Mouse (Mus musculus): ENCODE results near the gene Psg16. TPM values are rescaled to one million over a fixed set of nuclear protein-coding genes. Genes with fewer than 3 reads are reported as not detected.

Gene Psg16
- polyA plus RNA-seq, 1 experiment from 2014 or later = 3.1 TPM

DNA sequence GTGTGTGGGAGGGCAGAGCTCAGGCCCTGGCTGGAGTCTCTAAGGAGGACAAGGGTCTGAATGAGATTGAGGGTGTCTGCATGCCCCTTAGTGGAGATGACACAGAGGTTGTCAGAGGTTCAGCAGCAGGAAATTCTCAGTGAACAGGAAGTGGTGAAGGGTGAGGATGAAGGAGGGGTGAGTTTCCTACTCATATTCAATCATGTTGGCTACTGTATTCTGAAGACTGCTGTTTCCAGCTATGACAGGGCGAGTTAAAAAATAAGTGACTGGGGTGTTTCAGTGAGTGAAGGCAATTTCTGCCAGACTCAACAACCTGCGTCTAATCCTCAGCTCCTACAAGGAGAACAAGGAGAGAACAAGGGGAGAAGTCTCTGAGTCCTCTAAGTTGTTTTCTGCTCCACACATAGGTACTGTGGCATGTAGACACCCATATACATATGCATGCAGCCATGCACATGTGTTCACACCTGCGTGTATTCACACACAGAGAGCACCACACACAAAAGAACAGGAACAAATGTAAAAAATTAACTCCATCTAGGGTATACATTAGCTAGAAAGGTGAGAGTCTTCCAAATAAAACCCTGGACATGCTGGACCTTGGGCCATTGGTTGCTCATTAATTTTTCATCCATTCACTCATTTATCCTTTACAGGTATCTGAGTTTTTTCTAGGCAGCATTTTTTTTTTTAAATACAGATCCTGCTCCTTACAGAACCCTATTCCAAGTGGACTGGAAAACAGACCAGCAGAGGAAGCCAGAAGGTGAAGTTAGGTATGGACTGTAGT, 83.2 kb downstream of the Psg16 start:
- ATAC-seq (ENCODE audit: low FRiP score) (no peak), DNase-seq (ENCODE audit: low spot score) (no peak)
- Histone ChIP-seq H3K9ac (no peak overlapping the region), H3K4me1 (replicated peaks; ENCODE audit: control insufficient read depth, insufficient read depth, low read length) (no peaks in the 10 kb centered on the region), H3K36me3 (replicated peaks; ENCODE audit: control insufficient read depth, insufficient read depth) (no peaks in the 10 kb centered on the region), H3K27me3 (ENCODE audit: control insufficient read depth, insufficient read depth, low read length) (no peaks in the 10 kb centered on the region), H3K27ac (no peak overlapping the region), H3K9me3 (ENCODE audit: control insufficient read depth, low read length) (0 out of 2 replicates have a peak, but pooled peaks cover 9% of the 10 kb centered on the region), H3K4me3 (replicated peaks; ENCODE audit: low read length) (no peak overlapping the region), H3K4me2 (replicated peaks) (no peak overlapping the region)
- WGBS = 80% methylated on average over 3 of the region's 3 CpGs

DNA sequence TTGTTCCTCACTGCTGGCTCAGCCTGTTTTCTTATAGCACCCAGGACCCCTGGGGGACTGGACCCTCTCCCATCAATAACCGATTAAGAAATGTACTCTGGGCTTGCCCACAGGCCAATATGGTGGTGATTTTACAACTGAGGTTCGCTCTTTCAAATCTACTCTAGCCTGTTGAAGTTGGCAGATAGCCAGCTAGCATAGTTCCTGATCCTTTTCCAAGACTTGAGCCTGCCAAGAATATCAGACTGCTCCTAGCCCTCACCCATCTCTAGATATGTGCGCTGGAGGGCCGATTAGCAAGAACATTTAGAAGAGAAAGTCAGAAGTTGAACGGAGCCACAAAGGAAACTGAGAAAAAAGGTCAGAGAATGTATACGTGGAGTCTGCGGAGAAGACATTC, 85.2 kb downstream of the Psg16 start:
- Histone ChIP-seq H3K4me1 (replicated peaks; ENCODE audit: control insufficient read depth, insufficient read depth, low read length) (no peaks in the 10 kb centered on the region), H3K27me3 (ENCODE audit: control insufficient read depth, insufficient read depth, low read length) (no peaks in the 10 kb centered on the region), H3K9ac (no peak overlapping the region), H3K4me3 (replicated peaks; ENCODE audit: low read length) (no peak overlapping the region), H3K36me3 (replicated peaks; ENCODE audit: control insufficient read depth, insufficient read depth) (no peaks in the 10 kb centered on the region), H3K4me2 (replicated peaks) (no peak overlapping the region), H3K27ac (no peak overlapping the region), H3K9me3 (ENCODE audit: control insufficient read depth, low read length) (peaks cover 13% of the 10 kb centered on the region; the same call in 1 of the 2 replicates)
- WGBS = 89% methylated on average over 7 of the region's 7 CpGs
- ATAC-seq (ENCODE audit: low FRiP score) (no peak), DNase-seq (ENCODE audit: low spot score) (no peak)

DNA sequence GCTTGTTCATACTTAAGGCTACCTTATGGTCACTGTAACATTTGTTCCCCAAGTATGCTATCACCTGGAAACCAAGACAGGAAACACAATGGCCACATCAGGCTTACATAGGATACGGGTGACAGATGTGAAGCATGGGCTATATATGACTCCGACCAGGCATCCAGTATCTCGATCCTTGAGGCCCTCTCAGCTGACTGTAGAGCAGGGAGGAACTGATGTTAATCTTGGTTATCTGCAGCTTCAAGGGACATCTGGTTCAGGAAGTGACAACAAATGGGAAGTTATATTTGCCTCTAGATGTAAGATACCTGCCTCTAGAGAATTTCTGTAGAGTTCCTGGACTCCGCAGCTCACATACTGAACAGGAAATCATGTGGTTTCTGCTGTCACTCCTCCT, 98.0 kb downstream of the Psg16 start:
- no peak overlapping the region for H3K4me2 ChIP-seq (replicated peaks)
- no peak for ATAC-seq (ENCODE audit: low FRiP score)
- H3K9ac ChIP-seq = no peak overlapping the region
- no peak overlapping the region for H3K4me3 ChIP-seq (replicated peaks; ENCODE audit: low read length)
- H3K9me3 ChIP-seq (ENCODE audit: control insufficient read depth, low read length) = 0 out of 2 replicates have a peak, but pooled peaks cover 10% of the 10 kb centered on the region
- H3K27me3 ChIP-seq (ENCODE audit: control insufficient read depth, insufficient read depth, low read length) = no peaks in the 10 kb centered on the region
- H3K27ac ChIP-seq = no peak overlapping the region
- no peak for DNase-seq (ENCODE audit: low spot score)
- no peaks in the 10 kb centered on the region for H3K36me3 ChIP-seq (replicated peaks; ENCODE audit: control insufficient read depth, insufficient read depth)
- H3K4me1 ChIP-seq (replicated peaks; ENCODE audit: control insufficient read depth, insufficient read depth, low read length) = no peaks in the 10 kb centered on the region
- WGBS = 95% methylated on average over 4 of the region's 4 CpGs

Other genes starting within 250 kb of the Psg16 start
- 5.6 and 5.8 TPM in 2 replicates for gene Prkd2, start 231.1 kb upstream of the Psg16 start, polyA plus RNA-seq (2014; fragmentation: Nextera tagmentation; extraction: Ambion mirVana)
- 5.8 and 6.6 TPM in 2 replicates for gene Dact3, start 198.7 kb upstream of the Psg16 start, polyA plus RNA-seq (2014; fragmentation: Nextera tagmentation; extraction: Ambion mirVana)
- gene Gng8, start 182.3 kb upstream of the Psg16 start, polyA plus RNA-seq (2014; fragmentation: Nextera tagmentation; extraction: Ambion mirVana) = 0.78 and 2.5 TPM in 2 replicates
- 0.26 TPM in 1 of 2 replicates, not detected in the other for gene Ptgir, start 167.6 kb upstream of the Psg16 start, polyA plus RNA-seq (2014; fragmentation: Nextera tagmentation; extraction: Ambion mirVana)
- gene Calm3, start 149.9 kb upstream of the Psg16 start, polyA plus RNA-seq (2014; fragmentation: Nextera tagmentation; extraction: Ambion mirVana) = 510 and 527 TPM in 2 replicates
- 96.1 and 96.4 TPM in 2 replicates for gene Pnmal2, start 129.4 kb upstream of the Psg16 start, polyA plus RNA-seq (2014; fragmentation: Nextera tagmentation; extraction: Ambion mirVana)
- 52.1 and 63.2 TPM in 2 replicates for gene Pnmal1, start 114.4 kb upstream of the Psg16 start, polyA plus RNA-seq (2014; fragmentation: Nextera tagmentation; extraction: Ambion mirVana)
- 7.6 and 7.8 TPM in 2 replicates for gene Gm42372, start 91.0 kb upstream of the Psg16 start, polyA plus RNA-seq (2014; fragmentation: Nextera tagmentation; extraction: Ambion mirVana)
- gene Ccdc8, start 81.3 kb upstream of the Psg16 start, polyA plus RNA-seq (2014; fragmentation: Nextera tagmentation; extraction: Ambion mirVana) = 4.4 and 5.4 TPM in 2 replicates
- 123 and 129 TPM in 2 replicates for gene Ppp5c, start 46.1 kb upstream of the Psg16 start, polyA plus RNA-seq (2014; fragmentation: Nextera tagmentation; extraction: Ambion mirVana)
- gene Hif3a, start 11.6 kb upstream of the Psg16 start, polyA plus RNA-seq (2014; fragmentation: Nextera tagmentation; extraction: Ambion mirVana) = 4.9 and 6.9 TPM in 2 replicates
- gene Ceacam3, start 76.2 kb downstream of the Psg16 start, polyA plus RNA-seq (2014; fragmentation: Nextera tagmentation; extraction: Ambion mirVana) = not detected in 2 replicates
- not detected in 2 replicates for gene Psg29, start 129.4 kb downstream of the Psg16 start, polyA plus RNA-seq (2014; fragmentation: Nextera tagmentation; extraction: Ambion mirVana)